Mouse (Mus musculus): Measurements from ENCODE around the gene Arhgap8.

Gene Arhgap8

GRCm38 (mm10) chr15:84719791-84720190, at the start of gene Arhgap8:
TSS of gene Arhgap8 (plus strand) at chr15:84720052.
- no peak for DNase-seq (ENCODE audit: low read depth, low spot score)

- no peak for DNase-seq (ENCODE audit: low read depth, low spot score)
Measured at GRCm38 (mm10) chr15:84670657-84671055, 49.2 kb upstream of the Arhgap8 start.

GRCm38 (mm10) chr15:84671401-84672307, 48.2 kb upstream of the Arhgap8 start:
- DNase-seq (ENCODE audit: low read depth, low spot score): peak; percentile 49

- DNase-seq (ENCODE audit: low read depth, low spot score): no peak
Measured at GRCm38 (mm10) chr15:84672308-84672615, 47.6 kb upstream of the Arhgap8 start.

- no peak for DNase-seq (ENCODE audit: low read depth, low spot score)
Measured at GRCm38 (mm10) chr15:84672616-84673015, 47.2 kb upstream of the Arhgap8 start.

- no peak for DNase-seq (ENCODE audit: low read depth, low spot score)
Measured at GRCm38 (mm10) chr15:84674329-84675067, 45.4 kb upstream of the Arhgap8 start.

- DNase-seq (ENCODE audit: low read depth, low spot score): no peak
Measured at GRCm38 (mm10) chr15:84675317-84675716, 44.5 kb upstream of the Arhgap8 start.

GRCm38 (mm10) chr15:84677943-84678342, 41.9 kb upstream of the Arhgap8 start:
- no peak for DNase-seq (ENCODE audit: low read depth, low spot score)

GRCm38 (mm10) chr15:84679090-84679489, 40.8 kb upstream of the Arhgap8 start:
- DNase-seq (ENCODE audit: low read depth, low spot score): no peak

- no peak for DNase-seq (ENCODE audit: low read depth, low spot score)
Measured at GRCm38 (mm10) chr15:84679794-84680193, 40.1 kb upstream of the Arhgap8 start.

GRCm38 (mm10) chr15:84680545-84681454, 39.1 kb upstream of the Arhgap8 start:
- DNase-seq (ENCODE audit: low read depth, low spot score): peak; percentile 51

- no peak for DNase-seq (ENCODE audit: low read depth, low spot score)
Measured at GRCm38 (mm10) chr15:84681455-84682193, 38.2 kb upstream of the Arhgap8 start.

GRCm38 (mm10) chr15:84682206-84682605, 37.6 kb upstream of the Arhgap8 start:
- DNase-seq (ENCODE audit: low read depth, low spot score): no peak

GRCm38 (mm10) chr15:84682821-84683220, 37.0 kb upstream of the Arhgap8 start:
- DNase-seq (ENCODE audit: low read depth, low spot score): no peak

- DNase-seq (ENCODE audit: low read depth, low spot score): no peak
Measured at GRCm38 (mm10) chr15:84684520-84684919, 35.3 kb upstream of the Arhgap8 start.

GRCm38 (mm10) chr15:84685417-84685816, 34.4 kb upstream of the Arhgap8 start:
- DNase-seq (ENCODE audit: low read depth, low spot score): no peak

GRCm38 (mm10) chr15:84687904-84688303, 31.9 kb upstream of the Arhgap8 start:
- DNase-seq (ENCODE audit: low read depth, low spot score): no peak

- DNase-seq (ENCODE audit: low read depth, low spot score): no peak
Measured at GRCm38 (mm10) chr15:84689356-84689755, 30.5 kb upstream of the Arhgap8 start.

GRCm38 (mm10) chr15:84691513-84691912, 28.3 kb upstream of the Arhgap8 start:
- DNase-seq (ENCODE audit: low read depth, low spot score): no peak

GRCm38 (mm10) chr15:84692645-84693044, 27.2 kb upstream of the Arhgap8 start:
- DNase-seq (ENCODE audit: low read depth, low spot score): no peak

- no peak for DNase-seq (ENCODE audit: low read depth, low spot score)
Measured at GRCm38 (mm10) chr15:84696021-84696420, 23.8 kb upstream of the Arhgap8 start.

Measured in retina, postnatal 7 days (tissue).